Mouse (Mus musculus) C2C12 (cell line): Measurements from ENCODE around the gene Npw. TPM values are rescaled to one million over a fixed set of nuclear protein-coding genes. Genes with fewer than 3 reads are reported as not detected.

Source experiments
- H3K27me3 ChIP-seq: one replicate; pipeline ENCODE4 v1.6.1; 2011; ENCODE audit not compliant: control insufficient read depth, insufficient read depth, insufficient read length
- H3K36me3 ChIP-seq: one replicate; pipeline ENCODE4 v1.6.1; 2011; ENCODE audit not compliant: control insufficient read depth, insufficient read depth
- H3K4me3 ChIP-seq: one replicate; pipeline ENCODE4 v1.5.1; 2011; ENCODE audit warnings: mild to moderate bottlenecking, control low read depth; ENCODE audit not compliant: poor library complexity, insufficient read depth, severe bottlenecking
- H3K79me2 ChIP-seq: one replicate; pipeline ENCODE4 v1.6.1; 2011; ENCODE audit not compliant: control insufficient read depth, insufficient read depth
- H3K79me3 ChIP-seq: one replicate; pipeline ENCODE4 v1.6.1; 2011; ENCODE audit warnings: low read depth, control low read depth
- H3ac ChIP-seq: one replicate; pipeline ENCODE3; 2011; ENCODE audit warnings: low read depth; ENCODE audit not compliant: control insufficient read depth, insufficient read length
- CEBPB ChIP-seq: IDR thresholded peaks from one replicate; pipeline ENCODE4 v1.6.1; 2011; ENCODE audit warnings: low read depth, mild to moderate bottlenecking, control low read depth, moderate library complexity
- CTCF ChIP-seq: IDR thresholded peaks from one replicate; pipeline ENCODE4 v1.5.1; 2011; ENCODE audit not compliant: control insufficient read depth, insufficient read depth, insufficient read length
- FOSL1 ChIP-seq: IDR thresholded peaks from one replicate; pipeline ENCODE4 v1.8.0; 2011; ENCODE audit warnings: mild to moderate bottlenecking, low read length; ENCODE audit not compliant: poor library complexity, insufficient read depth, severe bottlenecking
- MAX ChIP-seq: IDR thresholded peaks from one replicate; pipeline ENCODE4 v1.6.1; 2011; ENCODE audit warnings: mild to moderate bottlenecking, control low read depth
- MYOD1 ChIP-seq: IDR thresholded peaks from one replicate; pipeline ENCODE4 v1.6.1; 2011; ENCODE audit warnings: low read depth; ENCODE audit not compliant: control insufficient read depth, insufficient read length
- MYOG ChIP-seq: IDR thresholded peaks from one replicate; pipeline ENCODE4 v1.6.1; 2011; ENCODE audit not compliant: control insufficient read depth, insufficient read length; ENCODE audit errors: extremely low read depth
- USF1 ChIP-seq: IDR thresholded peaks from one replicate; pipeline ENCODE4 v1.6.1; 2011; ENCODE audit warnings: low read depth, mild to moderate bottlenecking, control low read depth, moderate library complexity
- polyA plus RNA-seq: library from polyadenylated mRNA; unstranded; fragments of >200 nt; fragmentation: generic; extraction: Trizol; gene quantifications from one replicate; pipeline ENCODE4 v1.2.1, GENCODE M21; 2012; ENCODE audit warnings: missing spikeins

The Npw gene
- polyA plus RNA-seq, 1 experiment: 0.42 TPM

- Histone ChIP-seq H3K79me2 (peaks cover 13% of the 10 kb centered on the region), H3K79me3 (peaks cover under 1% of the 10 kb centered on the region), H3K4me3 (no peak overlapping the region), H3K36me3 (peaks cover 38% of the 10 kb centered on the region), H3K27me3 (no peaks in the 10 kb centered on the region), H3ac (no peak overlapping the region)
- TF ChIP-seq FOSL1 (no peak), CTCF (no peak)
Observed at GRCm38 (mm10) chr17:24699473-24699872, 41.2 kb upstream of the Npw start.

GRCm38 (mm10) chr17:24698715-24699114, 40.5 kb upstream of the Npw start:
- TF ChIP-seq USF1: no peak
- peaks cover 1% of the 10 kb centered on the region for H3K79me3 ChIP-seq
- H3K79me2 ChIP-seq: peaks cover 16% of the 10 kb centered on the region
- peaks cover 31% of the 10 kb centered on the region for H3K36me3 ChIP-seq
- H3K4me3 ChIP-seq: no peak overlapping the region
- H3ac ChIP-seq: no peak overlapping the region
- H3K27me3 ChIP-seq: no peaks in the 10 kb centered on the region

- Histone ChIP-seq H3K36me3 (peaks cover 32% of the 10 kb centered on the region), H3ac (no peak overlapping the region), H3K79me3 (peaks cover 1% of the 10 kb centered on the region), H3K4me3 (no peak overlapping the region), H3K27me3 (no peaks in the 10 kb centered on the region), H3K79me2 (peaks cover 16% of the 10 kb centered on the region)
- no peak for TF ChIP-seq FOSL1
- no peak for TF ChIP-seq USF1
- TF ChIP-seq MYOG: no peak
- no peak for TF ChIP-seq MYOD1
- TF ChIP-seq CTCF: no peak
- no peak for TF ChIP-seq CEBPB
- TF ChIP-seq MAX: no peak
Observed at GRCm38 (mm10) chr17:24697985-24698384, 39.7 kb upstream of the Npw start.

GRCm38 (mm10) chr17:24696011-24696697, 37.9 kb upstream of the Npw start, which contains the start of the genes Gfer and Noxo1:
Gene Gfer, minus strand, starts transcription at chr17:24696156.
Gene Noxo1, plus strand, starts transcription at chr17:24696234.
- Histone ChIP-seq H3K4me3 (peak within 1 kb of the TSS; percentile 87), H3ac (peak within 1 kb of the TSS; percentile 90), H3K27me3 (no peaks in the 10 kb centered on the region), H3K79me3 (peaks cover 1% of the 10 kb centered on the region), H3K79me2 (peaks cover 16% of the 10 kb centered on the region), H3K36me3 (peaks cover 18% of the 10 kb centered on the region)
- TF ChIP-seq MYOG: no peak
- peak; percentile 20 for TF ChIP-seq CTCF
- no peak for TF ChIP-seq CEBPB
- TF ChIP-seq MYOD1: no peak
- TF ChIP-seq USF1: no peak
- no peak for TF ChIP-seq FOSL1
- peak; percentile 24 for TF ChIP-seq MAX

- peak overlapping the region; percentile 90 for H3ac ChIP-seq
- H3K27me3 ChIP-seq: no peaks in the 10 kb centered on the region
- TF ChIP-seq FOSL1 (no peak), CEBPB (no peak), MYOD1 (no peak), USF1 (no peak), MYOG (no peak), CTCF (no peak), MAX (no peak)
- peaks cover 14% of the 10 kb centered on the region for H3K36me3 ChIP-seq
- peaks cover 16% of the 10 kb centered on the region for H3K79me2 ChIP-seq
- H3K4me3 ChIP-seq: peak overlapping the region; percentile 87
- peaks cover 1% of the 10 kb centered on the region for H3K79me3 ChIP-seq
Observed at GRCm38 (mm10) chr17:24695326-24696010, 37.2 kb upstream of the Npw start.

GRCm38 (mm10) chr17:24692385-24692784, 34.1 kb upstream of the Npw start:
- no peaks in the 10 kb centered on the region for H3K27me3 ChIP-seq
- peaks cover 1% of the 10 kb centered on the region for H3K79me3 ChIP-seq
- no peak overlapping the region for H3K4me3 ChIP-seq
- TF ChIP-seq MYOD1 (no peak), USF1 (no peak), CEBPB (no peak), CTCF (no peak)
- peaks cover 16% of the 10 kb centered on the region for H3K79me2 ChIP-seq
- H3ac ChIP-seq: no peak overlapping the region
- H3K36me3 ChIP-seq: peaks cover 7% of the 10 kb centered on the region
